In genomic region chr19:8853117-8853516, GRCm38 (mm10) we compare ENCODE assay signal across 26 mouse cellular contexts. TPM values are rescaled to one million over a fixed set of nuclear protein-coding genes. Genes with fewer than 3 reads are reported as not detected.
"Had no signal": no experiment of that assay in that cellular context is flagged by ENCODE, and none has a peak within 500 bp of the region (broad histone marks: within the 10 kb centered on the region; RNA-seq: fewer than 3 reads in every experiment).

No protein-coding gene starts in this region.

- DNase-seq: gastrocnemius, postnatal 14 days; heart, adult 18-20 months; heart, postnatal 10 days; heart, postnatal 4 days; kidney, adult 18-20 months; kidney, adult 8-10 months; kidney, postnatal 10 days; kidney, postnatal 25 days; kidney, postnatal 4 days; liver; liver, embryonic 13.5 days had no signal

- H3K4me3 ChIP-seq: heart, embryonic 10.5 days; heart, embryonic 12.5 days; hindbrain, embryonic 10.5 days; hindbrain, embryonic 12.5 days; intestine, embryonic 15.5 days; layer of hippocampus, adult 2 months; limb, embryonic 10.5 days; limb, embryonic 12.5 days; liver, embryonic 13.5 days; liver, embryonic 15.5 days had no signal

- H3K27ac ChIP-seq: heart, embryonic 10.5 days; hindbrain, embryonic 10.5 days; hindbrain, embryonic 12.5 days; hindbrain, embryonic 14.5 days; intestine, embryonic 15.5 days; layer of hippocampus, adult 2 months; limb, embryonic 10.5 days; limb, embryonic 12.5 days; liver, embryonic 13.5 days; liver, embryonic 15.5 days had no signal

RNA-seq across cellular contexts. Expression of gene Lrrn4cl, which starts 2.5 kb away (rescaled TPM):
- total RNA-seq: granulocyte monocyte progenitor cell, adult 5-6 weeks had no signal

RNA-seq across cellular contexts. Expression of gene Gng3, which starts 14.1 kb away (rescaled TPM):
- total RNA-seq: gastrocnemius, adult 8-10 months; gastrocnemius, postnatal 14 days; heart, adult 18-20 months; heart, postnatal 10 days; heart, postnatal 25 days had no signal

RNA-seq across cellular contexts. Expression of gene AC129217.1, which starts 23.5 kb away (rescaled TPM):
- total RNA-seq: gastrocnemius, postnatal 14 days; heart, adult 18-20 months; heart, postnatal 10 days; heart, postnatal 25 days; heart, postnatal 4 days; left cerebral cortex, adult 8-10 months; left cerebral cortex, postnatal 25 days had no signal
